Mouse (Mus musculus) limb, embryonic 10.5 days (tissue): Measurements from ENCODE around the gene Pgk1. TPM values are rescaled to one million over a fixed set of nuclear protein-coding genes. Genes with fewer than 3 reads are reported as not detected.
A peak's percentile ranks its signal among the peaks of the same experiment; 100 is the strongest.
"Not testable (repeated sequence)": the region's sequence is repeated elsewhere in the genome, so short reads cannot be mapped to it uniquely, and the experiment has no call there.

Experiments
- DNase-seq: peaks from one replicate; pipeline ENCODE4 v3.0.0-alpha.2; 2017; ENCODE audit warnings: low spot score
- H3K27ac ChIP-seq: fragments of 300-500 bp; sonication (generic); 2 replicates; pipeline ENCODE4 v1.5.1; 2016; ENCODE audit warnings: mild to moderate bottlenecking
- H3K27me3 ChIP-seq: fragments of 300-500 bp; sonication (generic); 2 replicates; pipeline ENCODE4 v1.6.1; 2016; ENCODE audit warnings: low read depth, mild to moderate bottlenecking; ENCODE audit not compliant: poor library complexity, severe bottlenecking
- H3K36me3 ChIP-seq: fragments of 300-500 bp; sonication (generic); 2 replicates; pipeline ENCODE4 v1.6.1; 2016; ENCODE audit warnings: mild to moderate bottlenecking, moderate library complexity
- H3K4me1 ChIP-seq: fragments of 300-500 bp; sonication (generic); 2 replicates; pipeline ENCODE4 v1.6.1; 2016
- H3K4me3 ChIP-seq: fragments of 300-500 bp; sonication (generic); 2 replicates; pipeline ENCODE4 v1.5.1; 2016; ENCODE audit warnings: mild to moderate bottlenecking, moderate library complexity
- H3K9me3 ChIP-seq: fragments of 300-500 bp; sonication (generic); replicated peaks from 2 replicates; pipeline ENCODE4 v1.6.1; 2016; ENCODE audit warnings: mild to moderate bottlenecking
- WGBS: fragments of 180-500 bp; shearing (Covaris S2); methylation state at CpG from one replicate; pipeline ENCODE4 v1.1.7; 2016; 5-methylcytosine and 5-hydroxymethylcytosine counted together
- polyA plus RNA-seq: library from polyadenylated mRNA; unstranded; fragments of >200 nt; fragmentation: Nextera tagmentation; extraction: Ambion mirVana; gene quantifications from 2 replicates; pipeline ENCODE4 v1.2.1, GENCODE M21; 2016

Pgk1 gene
- polyA plus RNA-seq, 1 experiment from 2014 or later = 468 TPM

- Histone ChIP-seq H3K4me3 (no peak overlapping the region), H3K4me1 (no peaks in the 10 kb centered on the region), H3K27me3 (peaks cover 5% of the 10 kb centered on the region; the same call in 1 of the 2 replicates), H3K27ac (no peak overlapping the region), H3K36me3 (no peaks in the 10 kb centered on the region), H3K9me3 (no peaks in the 10 kb centered on the region)
- DNase-seq = no peak
- WGBS = 52% methylated on average over 9 of the region's 9 CpGs
Observed at GRCm38 (mm10) chrX:106176331-106176730, 10.6 kb upstream of the Pgk1 start.

- Histone ChIP-seq H3K4me3 (no peak overlapping the region), H3K36me3 (0 out of 2 replicates have a peak, but pooled peaks cover 3% of the 10 kb centered on the region), H3K27me3 (peaks cover 47% of the 10 kb centered on the region), H3K9me3 (no peaks in the 10 kb centered on the region), H3K27ac (no peak overlapping the region), H3K4me1 (peaks cover 12% of the 10 kb centered on the region; the same call in 1 of the 2 replicates)
- WGBS = 43% methylated on average over 4 of the region's 4 CpGs
- no peak for DNase-seq
Observed at GRCm38 (mm10) chrX:106184279-106184678, 2.6 kb upstream of the Pgk1 start.

GRCm38 (mm10) chrX:106185706-106186105 is 1.2 kb upstream of the Pgk1 start:
- Histone ChIP-seq H3K4me3 (no peak overlapping the region), H3K27me3 (peaks cover 51% of the 10 kb centered on the region), H3K36me3 (peaks cover 15% of the 10 kb centered on the region), H3K9me3 (no peaks in the 10 kb centered on the region), H3K27ac (peak overlapping the region; percentile 88), H3K4me1 (peaks cover 15% of the 10 kb centered on the region; the same call in 1 of the 2 replicates)
- DNase-seq = peak; percentile 43
- 7% methylated on average over 5 of the region's 5 CpGs for WGBS

DNA sequence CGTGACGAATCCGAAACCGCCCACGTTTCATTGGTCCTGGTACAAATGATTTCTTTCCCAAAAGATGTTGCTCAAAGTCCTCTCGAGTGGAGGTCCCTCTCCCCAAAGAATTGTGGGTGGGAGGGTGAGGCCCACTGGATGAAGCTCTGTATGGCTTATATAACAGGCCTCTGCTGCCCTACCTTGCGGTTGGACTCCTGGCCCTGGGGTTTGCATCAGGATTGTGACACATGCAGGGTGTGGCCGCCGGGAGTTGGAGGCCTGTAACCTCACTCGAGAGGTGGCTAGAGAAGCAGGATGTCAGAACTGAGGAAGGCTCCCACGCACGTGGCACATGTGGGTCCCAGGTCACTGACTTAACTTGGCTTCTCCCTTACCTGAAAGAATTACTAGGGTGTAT is 837 bp downstream of the Pgk1 start:
- Histone ChIP-seq H3K27me3 (peaks cover 51% of the 10 kb centered on the region), H3K4me3 (peak overlapping the region; percentile 62), H3K27ac (peak overlapping the region; percentile 83), H3K9me3 (no peaks in the 10 kb centered on the region), H3K4me1 (peaks cover 15% of the 10 kb centered on the region; the same call in 1 of the 2 replicates), H3K36me3 (peaks cover 33% of the 10 kb centered on the region)
- 17% methylated on average over 12 of the region's 12 CpGs for WGBS
- peak; percentile 37 for DNase-seq

DNA sequence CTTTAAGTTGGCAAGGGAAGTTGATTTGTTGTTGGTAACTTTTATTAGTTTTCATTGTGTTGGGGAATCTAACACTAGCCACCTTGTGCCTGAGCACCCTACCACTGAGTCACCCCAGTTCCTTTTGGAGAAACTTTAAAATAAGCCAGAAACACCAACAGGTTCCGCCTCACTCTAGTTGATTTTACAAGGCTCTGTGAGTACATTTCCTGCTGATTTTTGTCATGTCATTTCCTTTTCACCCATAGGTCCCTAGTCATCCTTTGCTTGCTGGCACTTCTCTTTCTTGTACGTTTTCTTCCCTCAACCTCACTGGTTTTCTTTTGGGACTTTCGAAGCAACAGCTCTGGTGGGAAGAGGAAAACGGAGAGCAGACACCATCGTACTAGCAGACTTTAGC is 2.5 kb downstream of the Pgk1 start:
- peaks cover 46% of the 10 kb centered on the region for H3K27me3 ChIP-seq
- peaks cover 49% of the 10 kb centered on the region for H3K36me3 ChIP-seq
- H3K4me3 ChIP-seq = peak overlapping the region; percentile 62
- H3K9me3 ChIP-seq = no peaks in the 10 kb centered on the region
- H3K4me1 ChIP-seq = peaks cover 15% of the 10 kb centered on the region; the same call in 1 of the 2 replicates
- WGBS = 76% methylated on average over 5 of the region's 5 CpGs
- DNase-seq = no peak
- no peak overlapping the region for H3K27ac ChIP-seq

- Histone ChIP-seq H3K27me3 (peaks cover 45% of the 10 kb centered on the region), H3K4me1 (peaks cover 15% of the 10 kb centered on the region; the same call in 1 of the 2 replicates), H3K4me3 (peak overlapping the region; percentile 62; the same call in 1 of the 2 replicates), H3K27ac (no peak overlapping the region), H3K9me3 (no peaks in the 10 kb centered on the region), H3K36me3 (peaks cover 57% of the 10 kb centered on the region)
- no peak for DNase-seq
- whole genome bisulfite sequencing = 67% methylated on average over 4 of the region's 4 CpGs
Observed at GRCm38 (mm10) chrX:106190091-106190490, 3.2 kb downstream of the Pgk1 start.

GRCm38 (mm10) chrX:106194361-106194760 is 7.5 kb downstream of the Pgk1 start:
- not testable (repeated sequence) for DNase-seq, H3K9me3 ChIP-seq, H3K4me1 ChIP-seq, H3K4me3 ChIP-seq, H3K27me3 ChIP-seq, H3K27ac ChIP-seq
- 86% methylated on average over 6 of the region's 6 CpGs for WGBS
- peaks cover 96% of the 10 kb centered on the region for H3K36me3 ChIP-seq

DNA sequence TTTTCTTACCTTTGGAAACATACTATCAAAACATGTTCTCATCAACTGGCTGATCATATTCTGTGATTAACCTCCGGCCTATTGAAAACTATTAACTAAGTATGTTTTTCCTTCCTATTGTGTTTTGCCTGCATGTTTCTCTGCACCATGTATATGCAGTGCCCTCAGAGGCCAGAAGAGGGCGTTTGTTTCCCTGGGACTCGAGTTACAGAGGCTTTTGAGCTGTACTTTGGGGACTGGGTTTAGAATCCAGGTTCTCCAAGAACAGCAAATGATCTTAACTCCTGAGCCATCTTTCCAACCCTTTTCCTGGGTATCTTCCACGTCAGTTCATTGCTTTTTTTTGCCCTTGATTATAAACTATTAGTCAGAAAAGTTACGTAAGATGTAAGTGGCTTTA is 10.4 kb downstream of the Pgk1 start:
- Histone ChIP-seq H3K27me3 (0 out of 2 replicates have a peak, but pooled peaks cover 5% of the 10 kb centered on the region), H3K4me3 (no peak overlapping the region), H3K9me3 (no peaks in the 10 kb centered on the region), H3K27ac (no peak overlapping the region), H3K4me1 (no peaks in the 10 kb centered on the region), H3K36me3 (peaks cover 96% of the 10 kb centered on the region)
- DNase-seq = no peak
- 65% methylated on average over 5 of the region's 5 CpGs for WGBS

DNA sequence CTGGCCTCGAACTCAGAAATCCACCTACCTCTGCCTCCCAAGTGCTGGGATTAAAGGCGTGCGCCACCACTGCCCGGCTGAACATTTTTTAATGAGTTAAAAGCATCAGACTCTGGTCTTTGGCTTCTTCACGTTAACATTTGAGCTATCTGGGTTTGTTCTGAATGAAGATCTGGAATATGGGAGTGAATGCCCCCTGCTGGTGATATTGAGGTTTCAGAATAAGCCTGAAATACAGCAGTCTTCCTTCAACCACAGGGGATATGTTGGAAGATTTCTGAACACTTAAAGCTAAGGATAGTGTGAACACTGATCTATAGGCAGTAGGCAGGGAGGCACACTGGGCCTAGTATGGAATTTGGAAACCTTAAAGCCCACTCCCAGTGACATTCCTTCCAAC is 12.0 kb downstream of the Pgk1 start:
- no peaks in the 10 kb centered on the region for H3K4me1 ChIP-seq
- H3K27ac ChIP-seq = no peak overlapping the region
- no peak overlapping the region for H3K4me3 ChIP-seq
- H3K27me3 ChIP-seq = 0 out of 2 replicates have a peak, but pooled peaks cover 5% of the 10 kb centered on the region
- DNase-seq = no peak
- no peaks in the 10 kb centered on the region for H3K9me3 ChIP-seq
- H3K36me3 ChIP-seq = peaks cover 92% of the 10 kb centered on the region
- 95% methylated on average over 5 of the region's 5 CpGs for WGBS

DNA sequence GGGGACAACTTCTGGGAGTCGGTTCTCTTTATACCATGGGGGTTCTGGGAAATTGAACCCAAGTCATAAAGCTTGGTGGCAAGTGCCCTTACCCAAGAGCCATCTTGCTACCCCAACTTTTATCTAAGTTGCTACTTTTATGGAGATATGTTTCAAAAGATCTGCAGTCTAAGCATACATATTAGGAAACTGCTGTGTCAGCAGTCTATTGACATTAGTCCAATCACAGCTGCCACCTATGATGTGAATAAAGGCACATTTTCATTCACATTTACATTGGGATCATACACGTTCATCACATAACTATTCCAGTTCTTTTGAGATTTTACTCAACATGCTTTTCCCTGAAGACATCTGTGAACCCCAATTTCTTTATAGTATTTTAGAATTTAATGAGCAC is 22.2 kb downstream of the Pgk1 start:
- no peak overlapping the region for H3K27ac ChIP-seq
- peaks cover 10% of the 10 kb centered on the region for H3K36me3 ChIP-seq
- no peak overlapping the region for H3K4me3 ChIP-seq
- no peaks in the 10 kb centered on the region for H3K4me1 ChIP-seq
- 94% methylated on average over 2 of the region's 2 CpGs for WGBS
- no peaks in the 10 kb centered on the region; the same call in 1 of the 2 replicates for H3K27me3 ChIP-seq
- no peak for DNase-seq
- no peaks in the 10 kb centered on the region for H3K9me3 ChIP-seq

DNA sequence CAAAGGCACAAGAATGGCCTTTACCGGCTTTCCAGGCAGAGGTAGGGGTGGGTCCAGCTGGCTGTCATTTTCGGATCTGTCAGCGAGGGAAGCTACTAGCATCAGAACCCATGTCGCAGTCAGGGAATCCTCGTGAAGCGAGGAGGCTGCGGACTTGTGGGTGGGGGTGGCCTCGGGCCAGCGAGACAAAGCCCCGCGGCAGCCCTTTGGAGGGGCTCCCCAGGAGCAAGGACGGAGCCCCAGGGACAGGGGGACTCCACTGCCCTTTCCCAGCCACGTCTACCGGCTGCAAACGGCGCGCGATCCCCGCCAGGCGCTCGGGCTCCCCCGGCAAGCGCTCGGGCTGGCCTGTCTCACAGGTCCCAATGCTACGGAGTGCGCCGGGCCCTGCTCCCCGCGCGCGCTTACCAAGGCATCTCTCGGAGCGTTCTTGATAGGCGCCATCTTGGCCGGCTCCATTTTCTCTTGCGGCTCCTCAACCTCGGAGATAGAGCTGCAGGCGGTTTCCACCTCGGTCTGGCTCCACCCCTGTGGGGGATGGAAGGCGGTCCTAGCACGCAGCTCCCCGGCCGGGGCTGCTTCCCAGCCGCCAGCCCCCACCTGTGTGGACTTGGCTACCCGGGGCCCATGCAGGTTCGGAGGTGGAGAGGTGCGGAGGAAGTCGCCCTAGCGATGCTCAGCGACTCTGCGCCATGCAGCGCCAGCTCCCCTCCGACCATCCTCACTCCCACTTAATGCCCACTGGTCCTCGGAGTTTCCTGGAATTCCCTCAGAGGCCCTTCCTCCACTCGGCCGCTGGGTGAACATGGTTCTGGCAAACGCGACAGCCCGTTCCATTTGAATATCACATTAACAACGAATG is 32.5 kb downstream of the Pgk1 start:
- no peaks in the 10 kb centered on the region for H3K36me3 ChIP-seq
- H3K27me3 ChIP-seq = peaks cover 21% of the 10 kb centered on the region
- H3K4me1 ChIP-seq = no peaks in the 10 kb centered on the region
- H3K9me3 ChIP-seq = no peaks in the 10 kb centered on the region
- peak overlapping the region; percentile 85 for H3K27ac ChIP-seq
- peak; percentile 70 for DNase-seq
- peak overlapping the region; percentile 60 for H3K4me3 ChIP-seq
- WGBS = 15% methylated on average over 55 of the region's 60 CpGs

DNA sequence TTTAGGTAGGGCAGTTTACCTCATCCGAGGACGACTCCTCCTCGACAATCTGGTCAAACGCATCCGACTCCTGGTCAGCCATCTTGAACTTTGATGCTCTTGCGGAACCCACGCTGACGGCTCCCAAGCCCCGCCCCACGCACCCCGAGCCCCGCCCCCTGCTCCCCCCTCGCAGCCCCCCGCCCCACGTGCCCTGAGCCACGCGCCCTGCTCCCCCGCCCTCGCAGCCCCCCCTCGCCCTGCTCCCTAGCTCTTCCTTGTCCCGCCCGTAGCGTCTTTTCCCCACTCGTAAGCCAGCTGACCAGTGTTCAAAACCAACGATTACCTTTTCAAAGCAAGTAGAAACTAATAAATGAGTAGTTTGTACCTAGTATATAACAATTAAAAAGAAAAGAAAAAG is 34.2 kb downstream of the Pgk1 start, which contains the start of gene Taf9b:
Gene Taf9b (minus strand): TSS at position 101 of the 400 bp plus-strand sequence.
- no peak for DNase-seq
- peaks cover 28% of the 10 kb centered on the region for H3K27me3 ChIP-seq
- H3K9me3 ChIP-seq = no peaks in the 10 kb centered on the region
- peak within 1 kb of the TSS; percentile 60 for H3K4me3 ChIP-seq
- no peaks in the 10 kb centered on the region for H3K4me1 ChIP-seq
- WGBS = 88% methylated on average over 25 of the region's 25 CpGs
- H3K36me3 ChIP-seq = no peaks in the 10 kb centered on the region
- H3K27ac ChIP-seq = 0 out of 2 replicates have a peak within 1 kb of the TSS, but pooled peaks have one; percentile 85
